Mouse (Mus musculus): Measurements from ENCODE around the gene Gm42906. TPM values are rescaled to one million over a fixed set of nuclear protein-coding genes. Genes with fewer than 3 reads are reported as not detected.

Gene Gm42906
- total and polyA plus RNA-seq, 3 experiments = not detected

DNA sequence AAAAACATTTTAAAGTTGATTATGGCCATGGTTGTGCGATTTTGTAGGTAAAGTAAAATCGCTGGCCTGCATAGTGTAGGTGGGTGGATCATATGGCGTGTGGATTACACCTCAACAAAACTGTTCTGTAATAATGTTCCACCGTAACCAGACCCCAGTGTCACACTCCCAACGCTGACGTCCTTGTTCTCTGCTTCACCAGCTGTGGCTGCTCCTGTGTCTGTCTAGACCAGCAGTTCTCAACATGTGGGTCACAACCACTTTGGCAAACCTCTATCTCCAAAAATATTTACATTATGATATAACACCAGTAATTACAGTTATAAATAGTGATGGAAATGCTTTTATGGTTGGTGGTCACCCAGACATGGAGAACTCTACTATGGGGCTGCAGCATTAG lies 150.0 kb downstream of the Gm42906 start:
- DNase-seq (ENCODE audit: low read depth, low spot score) = no peak
- Histone ChIP-seq H3K9ac (ENCODE audit: control insufficient read depth, low read depth, low read length, poor library complexity, severe bottlenecking) (no peak overlapping the region), H3K4me3 (ENCODE audit: control insufficient read depth in 1 of 2, insufficient read depth in 1 of 2, low read depth in 2 of 2, low read length in 2 of 2) (no peak overlapping the region), H3K27me3 (ENCODE audit: control insufficient read depth in 1 of 2, insufficient read depth in 2 of 2, low read length in 2 of 2) (no peaks in the 10 kb centered on the region), H3K4me1 (ENCODE audit: control insufficient read depth in 1 of 2, insufficient read depth in 2 of 2, low read length in 2 of 2) (no peaks in the 10 kb centered on the region), H3K36me3 (ENCODE audit: control insufficient read depth in 1 of 2, insufficient read depth in 2 of 2, low read length in 2 of 2) (no peaks in the 10 kb centered on the region), H3K27ac (ENCODE audit: control insufficient read depth, low read depth, low read length) (no peak overlapping the region), H3K79me2 (ENCODE audit: control insufficient read depth, insufficient read depth, low read length, poor library complexity) (no peaks in the 10 kb centered on the region), H3K9me3 (replicated peaks; ENCODE audit: insufficient read depth, low read length) (no peaks in the 10 kb centered on the region)
- no peak for TF ChIP-seq POLR2AphosphoS5 (IDR thresholded peaks at IDR 0.05; ENCODE audit: borderline replicate concordance, low read depth, low read length)
- TF ChIP-seq KAT2A (conservative IDR thresholded peaks at IDR 0.05; ENCODE audit: low read depth, low read length) = no peak
- no peak for TF ChIP-seq BHLHE40 (IDR thresholded peaks at IDR 0.05; ENCODE audit: borderline replicate concordance, low read depth, low read length)
- no peak for TF ChIP-seq RAD21 (IDR thresholded peaks at IDR 0.05; ENCODE audit: low read depth, low read length)
- TF ChIP-seq MAFK (IDR thresholded peaks at IDR 0.05; ENCODE audit: borderline replicate concordance, low read depth, low read length) = no peak
- TF ChIP-seq E2F4 (IDR thresholded peaks at IDR 0.05; ENCODE audit: borderline replicate concordance, low read depth, low read length) = no peak
- no peak for TF ChIP-seq ZC3H11A (IDR thresholded peaks at IDR 0.05; ENCODE audit: low read depth, low read length)
- TF ChIP-seq TBP (IDR thresholded peaks at IDR 0.05; ENCODE audit: low read depth, low read length) = no peak

DNA sequence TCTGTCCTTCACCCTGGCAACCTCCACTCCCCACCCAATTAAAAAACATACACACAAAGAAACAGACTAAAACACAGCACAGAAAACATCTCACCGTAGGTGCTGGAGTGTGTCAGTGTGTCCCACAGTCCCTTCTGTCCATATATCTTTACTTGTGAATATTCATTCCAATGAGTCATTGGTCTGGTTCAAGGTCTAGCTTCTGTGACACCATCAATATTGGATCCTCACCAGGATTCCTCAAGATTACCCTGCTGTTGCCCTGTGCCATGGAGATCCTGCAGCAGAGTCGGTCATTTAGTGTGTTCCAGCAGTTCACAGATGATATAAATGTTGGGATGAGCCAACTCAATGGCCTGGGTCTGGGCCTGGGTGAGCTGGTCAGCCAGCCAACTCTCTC lies 152.0 kb downstream of the Gm42906 start:
- no peak for TF ChIP-seq GATA1 (IDR thresholded peaks at IDR 0.05; ENCODE audit: low read depth, low read length)
- no peak for TF ChIP-seq HCFC1 (IDR thresholded peaks at IDR 0.05; ENCODE audit: low read depth, low read length)
- no peak for TF ChIP-seq MXI1 (IDR thresholded peaks at IDR 0.05; ENCODE audit: low read depth, low read length)
- TF ChIP-seq ZMIZ1 (IDR thresholded peaks at IDR 0.05; ENCODE audit: low read depth, low read length) = no peak
- TF ChIP-seq USF1 (IDR thresholded peaks at IDR 0.05; ENCODE audit: low read depth, low read length) = no peak
- TF ChIP-seq POLR2AphosphoS2 (IDR thresholded peaks at IDR 0.05; ENCODE audit: low read length) = no peak
- TF ChIP-seq MYC (IDR thresholded peaks at IDR 0.05; ENCODE audit: low read depth, low read length) = no peak
- TF ChIP-seq E2F4 (IDR thresholded peaks at IDR 0.05; ENCODE audit: borderline replicate concordance, low read depth, low read length) = no peak
- no peak for TF ChIP-seq JUND (IDR thresholded peaks at IDR 0.05; ENCODE audit: low read depth, low read length)
- no peak for TF ChIP-seq CTCF (IDR thresholded peaks at IDR 0.05 in 2 of 3, conservative IDR thresholded peaks at IDR 0.05 in 1 of 3; ENCODE audit: control insufficient read depth in 1 of 3, insufficient read depth in 1 of 3, low read depth in 2 of 3, low read length in 3 of 3, poor library complexity in 1 of 3, severe bottlenecking in 1 of 3)
- no peak for TF ChIP-seq ZKSCAN1 (IDR thresholded peaks at IDR 0.05; ENCODE audit: low read depth, low read length)
- no peak for TF ChIP-seq ELF1 (IDR thresholded peaks at IDR 0.05; ENCODE audit: low read depth, low read length)
- H3K79me2 ChIP-seq (ENCODE audit: control insufficient read depth, insufficient read depth, low read length, poor library complexity) = no peaks in the 10 kb centered on the region
- DNase-seq (ENCODE audit: low read depth, low spot score) = no peak
- H3K4me1 ChIP-seq (ENCODE audit: control insufficient read depth in 1 of 2, insufficient read depth in 2 of 2, low read length in 2 of 2) = no peaks in the 10 kb centered on the region
- no peaks in the 10 kb centered on the region for H3K36me3 ChIP-seq (ENCODE audit: control insufficient read depth in 1 of 2, insufficient read depth in 2 of 2, low read length in 2 of 2)
- no peak overlapping the region for H3K4me3 ChIP-seq (ENCODE audit: control insufficient read depth in 1 of 2, insufficient read depth in 1 of 2, low read depth in 2 of 2, low read length in 2 of 2)
- no peak overlapping the region for H3K27ac ChIP-seq (ENCODE audit: control insufficient read depth, low read depth, low read length)
- H3K9ac ChIP-seq (ENCODE audit: control insufficient read depth, low read depth, low read length, poor library complexity, severe bottlenecking) = no peak overlapping the region
- H3K27me3 ChIP-seq (ENCODE audit: control insufficient read depth in 1 of 2, insufficient read depth in 2 of 2, low read length in 2 of 2) = no peaks in the 10 kb centered on the region
- H3K9me3 ChIP-seq (replicated peaks; ENCODE audit: insufficient read depth, low read length) = no peaks in the 10 kb centered on the region

Data from MEL (cell line).